Mouse (Mus musculus) kidney, embryonic 14.5 days (tissue): Measurements from ENCODE around the gene Smyd4. TPM values are rescaled to one million over a fixed set of nuclear protein-coding genes. Genes with fewer than 3 reads are reported as not detected.
A peak's percentile ranks its signal among the peaks of the same experiment; 100 is the strongest.
"Not testable (repeated sequence)": the region's sequence is repeated elsewhere in the genome, so short reads cannot be mapped to it uniquely, and the experiment has no call there.

Experiments used
- ATAC-seq: fragments of 200-750 bp; cut with Nextera tagmentation; 2 replicates; pipeline ENCODE4 v1.8.0; 2017; ENCODE audit warnings: moderate number of reproducible peaks, mild to moderate bottlenecking, moderate TSS enrichment, moderate library complexity; ENCODE audit not compliant: low FRiP score, low TSS enrichment
- H3K27ac ChIP-seq: fragments of 300-500 bp; sonication (generic); 2 replicates; pipeline ENCODE4 v1.5.1; 2014; ENCODE audit warnings: low read depth, mild to moderate bottlenecking, low read length, moderate library complexity, mixed read lengths
- H3K27me3 ChIP-seq: fragments of 300-500 bp; sonication (generic); 2 replicates; pipeline ENCODE4 v1.6.1; 2014; ENCODE audit warnings: mild to moderate bottlenecking, low read length; ENCODE audit not compliant: control insufficient read depth, insufficient read depth
- H3K36me3 ChIP-seq: fragments of 300-500 bp; sonication (generic); 2 replicates; pipeline ENCODE4 v1.6.1; 2014; ENCODE audit warnings: low read length, mixed read lengths; ENCODE audit not compliant: control insufficient read depth, insufficient read depth
- H3K4me1 ChIP-seq: fragments of 300-500 bp; sonication (generic); 2 replicates; pipeline ENCODE4 v1.6.1; 2014; ENCODE audit warnings: low read length, mixed read lengths; ENCODE audit not compliant: control insufficient read depth, insufficient read depth
- H3K4me2 ChIP-seq: fragments of 300-500 bp; sonication (generic); replicated peaks from 2 replicates; pipeline ENCODE4 v1.6.1; 2014; ENCODE audit warnings: low read depth, mild to moderate bottlenecking, low read length
- H3K4me3 ChIP-seq: fragments of 300-500 bp; sonication (generic); 2 replicates; pipeline ENCODE4 v1.5.1; 2014; ENCODE audit warnings: mild to moderate bottlenecking, low read length
- H3K9ac ChIP-seq: fragments of 300-500 bp; sonication (generic); 2 replicates; pipeline ENCODE4 v1.6.1; 2014; ENCODE audit warnings: low read depth, mild to moderate bottlenecking, low read length, moderate library complexity
- H3K9me3 ChIP-seq: fragments of 300-500 bp; sonication (generic); 2 replicates; pipeline ENCODE4 v1.6.1; 2016; ENCODE audit warnings: low read length; ENCODE audit not compliant: control insufficient read depth
- WGBS: fragments of 180-500 bp; shearing (Covaris S2); extraction: QIAGEN DNeasy Blood & Tissue Kit; methylation state at CpG from one replicate; pipeline ENCODE4 v1.1.7; 2014; 5-methylcytosine and 5-hydroxymethylcytosine counted together
- polyA plus RNA-seq: library from polyadenylated mRNA; unstranded; fragments of >200 nt; fragmentation: Nextera tagmentation; extraction: Ambion mirVana; gene quantifications from 2 replicates; pipeline ENCODE4 v1.2.1, GENCODE M21; 2014

Gene Smyd4
- polyA plus RNA-seq, 1 experiment from 2014 or later = 17.8 TPM

- no peak overlapping the region for H3K27ac ChIP-seq
- H3K4me2 ChIP-seq = no peak overlapping the region
- H3K36me3 ChIP-seq = peaks cover 5% of the 10 kb centered on the region
- no peak overlapping the region for H3K4me3 ChIP-seq
- no peak for ATAC-seq
- no peaks in the 10 kb centered on the region for H3K27me3 ChIP-seq
- H3K9me3 ChIP-seq = no peaks in the 10 kb centered on the region
- peaks cover 11% of the 10 kb centered on the region; the same call in 1 of the 2 replicates for H3K4me1 ChIP-seq
- no peak overlapping the region for H3K9ac ChIP-seq
Measured at GRCm38 (mm10) chr11:75351225-75351624, 3.0 kb downstream of the Smyd4 start.

- H3K9me3 ChIP-seq = no peaks in the 10 kb centered on the region
- no peak for ATAC-seq
- no peaks in the 10 kb centered on the region for H3K4me1 ChIP-seq
- H3K4me3 ChIP-seq = no peak overlapping the region
- no peak overlapping the region for H3K27ac ChIP-seq
- 81% methylated on average over 1 of the region's 1 CpGs for WGBS
- no peak overlapping the region for H3K4me2 ChIP-seq
- H3K36me3 ChIP-seq = peaks cover 5% of the 10 kb centered on the region
- H3K9ac ChIP-seq = no peak overlapping the region
- H3K27me3 ChIP-seq = no peaks in the 10 kb centered on the region
Measured at GRCm38 (mm10) chr11:75355475-75355874, 7.2 kb downstream of the Smyd4 start.

DNA sequence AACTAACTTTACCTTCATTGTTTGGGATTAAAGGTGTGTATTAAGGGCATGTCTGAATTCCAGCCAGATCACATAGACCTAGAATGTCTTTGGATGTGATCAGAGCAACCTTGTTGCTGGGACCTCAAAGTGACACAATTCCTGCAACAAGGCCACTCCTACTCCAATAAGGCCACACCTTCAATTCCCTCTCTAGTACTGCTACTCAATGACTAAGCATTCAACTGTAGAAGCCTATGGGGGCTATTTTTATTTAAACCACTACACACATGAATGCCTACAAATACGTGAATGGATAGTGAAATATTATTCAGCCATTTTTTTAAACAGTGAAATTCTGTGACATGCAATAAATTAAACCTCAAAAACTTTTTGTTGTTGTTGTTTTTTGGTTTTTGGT, 28.9 kb downstream of the Smyd4 start:
- H3K36me3 ChIP-seq = no peaks in the 10 kb centered on the region
- no peaks in the 10 kb centered on the region for H3K27me3 ChIP-seq
- H3K27ac ChIP-seq = no peak overlapping the region
- H3K4me1 ChIP-seq = no peaks in the 10 kb centered on the region
- H3K9ac ChIP-seq = no peak overlapping the region
- H3K4me2 ChIP-seq = no peak overlapping the region
- 83% methylated on average over 1 of the region's 1 CpGs for WGBS
- no peaks in the 10 kb centered on the region for H3K9me3 ChIP-seq
- ATAC-seq = no peak
- no peak overlapping the region for H3K4me3 ChIP-seq

DNA sequence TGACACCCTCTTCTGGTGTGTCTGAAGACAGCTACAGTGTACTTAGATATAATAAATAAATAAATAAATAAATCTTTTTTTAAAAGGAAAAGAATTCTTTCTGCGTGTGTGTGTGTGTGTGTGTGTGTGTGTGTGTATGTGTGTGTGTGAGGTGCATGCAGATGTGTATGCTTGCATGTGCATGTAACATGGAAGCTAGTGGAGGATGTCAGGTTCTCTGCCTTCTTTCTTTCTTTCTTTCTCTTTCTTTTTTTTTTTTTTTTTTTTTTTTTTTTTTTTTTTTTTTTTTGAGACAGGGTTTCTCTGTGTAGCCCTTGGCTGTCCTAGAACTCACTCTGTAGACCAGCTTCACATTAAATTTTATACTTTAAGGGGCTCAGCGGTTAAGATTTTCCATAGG, 30.6 kb downstream of the Smyd4 start:
- not testable (repeated sequence) for H3K36me3 ChIP-seq, H3K27ac ChIP-seq, H3K9ac ChIP-seq, H3K4me2 ChIP-seq, H3K9me3 ChIP-seq, H3K4me1 ChIP-seq, H3K4me3 ChIP-seq, ATAC-seq, H3K27me3 ChIP-seq
- WGBS = 98% methylated on average over 2 of the region's 2 CpGs

DNA sequence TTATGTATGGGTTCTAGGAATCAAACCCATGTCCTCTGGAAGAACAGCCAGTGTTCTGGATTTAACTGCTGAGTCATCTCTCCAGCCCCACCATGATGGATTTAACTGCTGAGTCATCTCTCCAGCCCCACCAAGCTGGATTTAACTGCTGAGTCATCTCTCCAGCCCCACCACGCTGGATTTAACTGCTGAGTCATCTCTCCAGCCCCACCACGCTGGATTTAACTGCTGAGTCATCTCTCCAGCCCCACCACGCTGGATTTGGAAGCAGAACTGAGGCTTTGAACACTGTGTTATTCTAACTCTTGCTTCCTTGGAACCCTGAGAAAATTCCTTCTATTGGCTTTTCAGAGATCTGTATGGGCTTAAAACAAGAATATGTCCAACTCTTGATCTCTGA, 35.3 kb downstream of the Smyd4 start:
- not testable (repeated sequence) for H3K9me3 ChIP-seq, H3K4me3 ChIP-seq, H3K27ac ChIP-seq, H3K36me3 ChIP-seq, H3K4me2 ChIP-seq, H3K4me1 ChIP-seq, ATAC-seq, H3K9ac ChIP-seq, H3K27me3 ChIP-seq
- WGBS = 61% methylated on average over 3 of the region's 3 CpGs

GRCm38 (mm10) chr11:75395611-75396010, 47.4 kb downstream of the Smyd4 start:
- no peaks in the 10 kb centered on the region for H3K27me3 ChIP-seq
- H3K27ac ChIP-seq = no peak overlapping the region
- no peaks in the 10 kb centered on the region for H3K36me3 ChIP-seq
- H3K4me2 ChIP-seq = no peak overlapping the region
- H3K9ac ChIP-seq = no peak overlapping the region
- no peaks in the 10 kb centered on the region for H3K9me3 ChIP-seq
- no peak overlapping the region for H3K4me3 ChIP-seq
- 85% methylated on average over 1 of the region's 1 CpGs for WGBS
- no peak for ATAC-seq
- no peaks in the 10 kb centered on the region for H3K4me1 ChIP-seq

GRCm38 (mm10) chr11:75397452-75397851, 49.2 kb downstream of the Smyd4 start:
- H3K9me3 ChIP-seq = no peaks in the 10 kb centered on the region
- H3K27me3 ChIP-seq = no peaks in the 10 kb centered on the region
- H3K4me3 ChIP-seq = no peak overlapping the region
- no peak overlapping the region for H3K4me2 ChIP-seq
- no peak overlapping the region for H3K27ac ChIP-seq
- no peak overlapping the region for H3K9ac ChIP-seq
- 82% methylated on average over 7 of the region's 7 CpGs for WGBS
- H3K4me1 ChIP-seq = no peaks in the 10 kb centered on the region
- ATAC-seq = no peak
- H3K36me3 ChIP-seq = no peaks in the 10 kb centered on the region

DNA sequence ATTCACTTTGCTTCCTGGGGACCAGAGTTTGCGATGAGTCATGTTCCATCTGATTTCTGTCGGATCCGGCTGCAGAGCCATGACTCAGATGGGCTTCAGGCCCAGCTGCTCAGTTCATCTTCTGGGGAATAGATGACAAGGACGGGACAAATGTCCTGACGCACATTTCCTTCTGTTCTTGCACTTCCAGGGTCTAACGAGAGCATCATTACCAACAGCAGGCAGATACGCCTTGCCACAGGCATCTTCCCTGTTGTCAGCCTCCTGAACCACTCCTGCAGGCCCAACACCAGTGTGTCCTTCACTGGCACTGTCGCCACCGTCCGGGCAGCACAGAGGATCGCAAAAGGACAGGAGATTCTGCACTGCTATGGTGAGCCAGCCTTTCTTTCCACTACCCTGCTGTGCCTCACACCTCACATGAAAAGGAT, 51.2 kb downstream of the Smyd4 start:
- H3K4me3 ChIP-seq = no peak overlapping the region
- H3K4me1 ChIP-seq = no peaks in the 10 kb centered on the region
- H3K4me2 ChIP-seq = no peak overlapping the region
- H3K36me3 ChIP-seq = no peaks in the 10 kb centered on the region
- ATAC-seq = no peak
- no peak overlapping the region for H3K27ac ChIP-seq
- no peaks in the 10 kb centered on the region for H3K9me3 ChIP-seq
- WGBS = 74% methylated on average over 11 of the region's 11 CpGs
- H3K27me3 ChIP-seq = no peaks in the 10 kb centered on the region
- no peak overlapping the region for H3K9ac ChIP-seq

GRCm38 (mm10) chr11:75400099-75400498, 51.9 kb downstream of the Smyd4 start:
- 69% methylated on average over 9 of the region's 9 CpGs for WGBS
- no peaks in the 10 kb centered on the region for H3K4me1 ChIP-seq
- no peak overlapping the region for H3K9ac ChIP-seq
- H3K4me2 ChIP-seq = no peak overlapping the region
- no peak for ATAC-seq
- H3K4me3 ChIP-seq = no peak overlapping the region
- no peaks in the 10 kb centered on the region for H3K9me3 ChIP-seq
- H3K36me3 ChIP-seq = no peaks in the 10 kb centered on the region
- no peak overlapping the region for H3K27ac ChIP-seq
- H3K27me3 ChIP-seq = no peaks in the 10 kb centered on the region

DNA sequence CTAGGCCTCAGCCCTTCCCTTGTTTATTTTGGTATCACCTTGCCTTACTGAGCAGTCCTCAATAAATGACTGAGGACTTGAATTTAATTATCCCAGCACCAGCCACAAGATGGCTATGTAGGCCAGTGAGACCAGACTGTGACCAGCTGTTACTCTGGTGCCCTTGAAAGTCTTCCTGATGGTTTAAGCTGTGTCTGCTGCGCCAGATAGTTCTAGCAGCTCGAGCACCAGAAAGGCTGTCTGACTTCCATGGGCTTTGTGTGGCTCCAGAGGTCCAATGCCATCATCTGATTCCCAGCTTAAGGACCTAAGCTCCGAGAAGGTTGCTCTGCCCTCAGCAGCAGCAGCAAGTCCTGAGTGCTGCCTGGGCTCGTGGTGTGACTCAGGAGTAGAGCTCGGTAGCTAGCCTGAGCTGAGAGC, 54.0 kb downstream of the Smyd4 start:
- Histone ChIP-seq H3K36me3 (no peaks in the 10 kb centered on the region), H3K4me1 (no peaks in the 10 kb centered on the region), H3K27ac (no peak overlapping the region), H3K9me3 (no peaks in the 10 kb centered on the region), H3K9ac (no peak overlapping the region), H3K4me3 (no peak overlapping the region), H3K27me3 (no peaks in the 10 kb centered on the region), H3K4me2 (no peak overlapping the region)
- WGBS = 60% methylated on average over 5 of the region's 5 CpGs
- peak; percentile 64; the same call in 1 of the 2 replicates for ATAC-seq
